Mouse (Mus musculus) olfactory bulb, adult 2 months (tissue): ENCODE data around the gene Ptprg. TPM values are rescaled to one million over a fixed set of nuclear protein-coding genes. Genes with fewer than 3 reads are reported as not detected.

Experiments
- H3K27ac ChIP-seq: fragments of 200-500 bp; 2 replicates; pipeline ENCODE4 v1.5.1; 2012; ENCODE audit warnings: low read depth, low read length; ENCODE audit not compliant: insufficient read depth
- H3K4me1 ChIP-seq: fragments of 200-500 bp; 2 replicates; pipeline ENCODE4 v1.6.1; 2012; ENCODE audit warnings: low read length; ENCODE audit not compliant: control insufficient read depth, insufficient read depth
- H3K4me3 ChIP-seq: fragments of 200-500 bp; 2 replicates; pipeline ENCODE4 v1.5.1; 2012; ENCODE audit warnings: mild to moderate bottlenecking, low read depth, low read length, moderate library complexity; ENCODE audit not compliant: insufficient read depth
- CTCF ChIP-seq: fragments of 200-500 bp; IDR thresholded peaks from 2 replicates; pipeline ENCODE4 v1.5.1; 2012; ENCODE audit warnings: low read depth, mild to moderate bottlenecking, low read length, moderate library complexity; ENCODE audit not compliant: insufficient read depth
- POLR2A ChIP-seq: fragments of 200-500 bp; IDR thresholded peaks from 2 replicates; pipeline ENCODE4 v1.6.1; 2012; ENCODE audit warnings: mild to moderate bottlenecking, low read depth, low read length, moderate library complexity; ENCODE audit not compliant: insufficient read depth
- WGBS: fragments of 180-500 bp; shearing (Covaris S2); methylation state at CpG from one replicate; pipeline ENCODE4 v1.1.7; 2018; 5-methylcytosine and 5-hydroxymethylcytosine counted together
- polyA plus RNA-seq: library from polyadenylated mRNA; stranded (reverse); fragments of >200 nt; gene quantifications from 2 replicates; pipeline ENCODE4 v1.2.4, GENCODE M21; 2012; ENCODE audit warnings: low replicate concordance; ENCODE audit not compliant: missing spikeins, insufficient read depth, insufficient read length

Gene Ptprg
- polyA plus RNA-seq, 1 experiment, result not detected

GRCm38 (mm10) chr14:11892621-11893020 is 339.3 kb downstream of the Ptprg start:
- H3K27ac ChIP-seq, result no peak overlapping the region
- H3K4me3 ChIP-seq, result no peak overlapping the region
- WGBS, result 86% methylated on average over 9 of the region's 9 CpGs
- TF ChIP-seq POLR2A (no peak), CTCF (no peak)
- no peaks in the 10 kb centered on the region for H3K4me1 ChIP-seq

- WGBS, result 84% methylated on average over 13 of the region's 13 CpGs
- no peak for TF ChIP-seq POLR2A
- TF ChIP-seq CTCF, result no peak
- H3K4me3 ChIP-seq, result no peak overlapping the region
- no peak overlapping the region for H3K27ac ChIP-seq
- no peaks in the 10 kb centered on the region for H3K4me1 ChIP-seq
Observed at GRCm38 (mm10) chr14:11895486-11895885, 342.2 kb downstream of the Ptprg start.

- WGBS, result 71% methylated on average over 2 of the region's 2 CpGs
Observed at GRCm38 (mm10) chr14:11902794-11903193, 349.5 kb downstream of the Ptprg start.

GRCm38 (mm10) chr14:11906130-11906675 is 352.9 kb downstream of the Ptprg start:
- 37% methylated on average over 5 of the region's 5 CpGs for WGBS
- TF ChIP-seq CTCF, result no peak
- no peak for TF ChIP-seq POLR2A
- Histone ChIP-seq H3K27ac (peak overlapping the region; percentile 88), H3K4me1 (peaks cover 15% of the 10 kb centered on the region), H3K4me3 (no peak overlapping the region)

More at GRCm38 (mm10) chr14:11902794-11903193, 349.5 kb downstream of the Ptprg start:
- H3K4me3 ChIP-seq, result no peak overlapping the region
- peaks cover 12% of the 10 kb centered on the region for H3K4me1 ChIP-seq
- no peak for TF ChIP-seq CTCF
- no peak overlapping the region for H3K27ac ChIP-seq

- Histone ChIP-seq H3K4me3 (no peak overlapping the region), H3K27ac (no peak overlapping the region), H3K4me1 (peaks cover 3% of the 10 kb centered on the region)
- 83% methylated on average over 1 of the region's 1 CpGs for WGBS
- TF ChIP-seq POLR2A (no peak), CTCF (no peak)
Observed at GRCm38 (mm10) chr14:11912253-11912652, 358.9 kb downstream of the Ptprg start.

- TF ChIP-seq CTCF, result no peak
- no peak for TF ChIP-seq POLR2A
- no peak overlapping the region for H3K4me3 ChIP-seq
Observed at GRCm38 (mm10) chr14:11917225-11917624, 363.9 kb downstream of the Ptprg start.

GRCm38 (mm10) chr14:11928545-11928944 is 375.2 kb downstream of the Ptprg start:
- Histone ChIP-seq H3K4me3 (no peak overlapping the region), H3K4me1 (no peaks in the 10 kb centered on the region), H3K27ac (no peak overlapping the region)
- TF ChIP-seq CTCF (no peak), POLR2A (no peak)
- 84% methylated on average over 2 of the region's 2 CpGs for WGBS

More at GRCm38 (mm10) chr14:11917225-11917624, 363.9 kb downstream of the Ptprg start:
- H3K4me1 ChIP-seq, result no peaks in the 10 kb centered on the region
- H3K27ac ChIP-seq, result 0 out of 2 replicates have a peak overlapping the region, but pooled peaks have one; percentile 20
- 41% methylated on average over 5 of the region's 5 CpGs for WGBS

GRCm38 (mm10) chr14:11932517-11932916 is 379.2 kb downstream of the Ptprg start:
- WGBS, result 65% methylated on average over 3 of the region's 3 CpGs
- H3K4me1 ChIP-seq, result no peaks in the 10 kb centered on the region
- H3K4me3 ChIP-seq, result no peak overlapping the region
- no peak for TF ChIP-seq CTCF
- no peak for TF ChIP-seq POLR2A
- H3K27ac ChIP-seq, result no peak overlapping the region

GRCm38 (mm10) chr14:11934556-11934955 is 381.2 kb downstream of the Ptprg start:
- WGBS, result 92% methylated on average over 2 of the region's 2 CpGs
- no peak for TF ChIP-seq CTCF
- TF ChIP-seq POLR2A, result no peak
- H3K27ac ChIP-seq, result no peak overlapping the region
- no peak overlapping the region for H3K4me3 ChIP-seq
- no peaks in the 10 kb centered on the region for H3K4me1 ChIP-seq

GRCm38 (mm10) chr14:11935281-11935680 is 381.9 kb downstream of the Ptprg start:
- no peak overlapping the region for H3K27ac ChIP-seq

GRCm38 (mm10) chr14:11935698-11936097 is 382.4 kb downstream of the Ptprg start:
- TF ChIP-seq POLR2A, result no peak
- 82% methylated on average over 7 of the region's 7 CpGs for WGBS
- no peak overlapping the region for H3K4me3 ChIP-seq
- H3K27ac ChIP-seq, result no peak overlapping the region
- no peaks in the 10 kb centered on the region for H3K4me1 ChIP-seq

More at GRCm38 (mm10) chr14:11935281-11935680, 381.9 kb downstream of the Ptprg start:
- Histone ChIP-seq H3K4me1 (no peaks in the 10 kb centered on the region), H3K4me3 (no peak overlapping the region)
- WGBS, result 49% methylated on average over 1 of the region's 1 CpGs
- TF ChIP-seq POLR2A (no peak), CTCF (no peak)
